Mouse (Mus musculus): ENCODE measurements around the gene Lrit2. TPM values are rescaled to one million over a fixed set of nuclear protein-coding genes. Genes with fewer than 3 reads are reported as not detected.

Lrit2 gene
- not detected in 2 replicates for polyA plus RNA-seq (2012; rRNA removed)
- polyA plus RNA-seq (2014; fragmentation: Nextera tagmentation; extraction: Ambion mirVana) = not detected in 2 replicates

- Histone ChIP-seq H3K4me2 (ENCODE audit: low read depth) (no peak within 1 kb of the TSS), H3K27me3 (ENCODE audit: control insufficient read depth, insufficient read depth, low read length) (no peaks in the 10 kb centered on the region), H3K4me1 (replicated peaks; ENCODE audit: control insufficient read depth in 2 of 2, insufficient read depth in 2 of 2, low read length in 1 of 2) (no peaks in the 10 kb centered on the region), H3K9ac (replicated peaks) (no peak within 1 kb of the TSS), H3K27ac (no peak within 1 kb of the TSS), H3K9me3 (ENCODE audit: control insufficient read depth, low read length) (no peaks in the 10 kb centered on the region), H3K36me3 (replicated peaks; ENCODE audit: control insufficient read depth, insufficient read depth, low read depth) (no peaks in the 10 kb centered on the region), H3K4me3 (ENCODE audit: insufficient read depth in 1 of 2, low read depth in 2 of 2, low read length in 2 of 2) (no peak within 1 kb of the TSS)
- TF ChIP-seq EP300 (IDR thresholded peaks at IDR 0.05; ENCODE audit: low read depth) (no peak), CTCF (IDR thresholded peaks at IDR 0.05; ENCODE audit: low read depth) (no peak)
- WGBS (ENCODE audit: insufficient replicate concordance) = 50% methylated on average over 5 of the region's 5 CpGs
- DNase-seq (ENCODE audit: low read depth in 3 of 3, low spot score in 3 of 3) = no peak
- ATAC-seq (ENCODE audit: insufficient read depth) = no peak
These were observed at the start of gene Lrit2 for GRCm38 (mm10) chr14:37067629-37068028. TSS of gene Lrit2 (plus strand) at chr14:37067929.

GRCm38 (mm10) chr14:37027248-37027933 is 40.3 kb upstream of the Lrit2 start:
- Histone ChIP-seq H3K9me3 (ENCODE audit: control insufficient read depth, low read length) (no peaks in the 10 kb centered on the region), H3K9ac (replicated peaks) (no peak overlapping the region), H3K4me1 (replicated peaks; ENCODE audit: control insufficient read depth in 2 of 2, insufficient read depth in 2 of 2, low read length in 1 of 2) (no peaks in the 10 kb centered on the region), H3K4me3 (ENCODE audit: insufficient read depth in 1 of 2, low read depth in 2 of 2, low read length in 2 of 2) (no peak overlapping the region), H3K4me2 (ENCODE audit: low read depth) (no peak overlapping the region), H3K27ac (no peak overlapping the region), H3K27me3 (ENCODE audit: control insufficient read depth, insufficient read depth, low read length) (no peaks in the 10 kb centered on the region), H3K36me3 (replicated peaks; ENCODE audit: control insufficient read depth, insufficient read depth, low read depth) (no peaks in the 10 kb centered on the region)
- ATAC-seq (ENCODE audit: insufficient read depth) = no peak
- TF ChIP-seq EP300 (IDR thresholded peaks at IDR 0.05; ENCODE audit: low read depth) (no peak), CTCF (IDR thresholded peaks at IDR 0.05; ENCODE audit: low read depth) (no peak)
- 52% methylated on average over 4 of the region's 4 CpGs for WGBS (ENCODE audit: insufficient replicate concordance)
- no peak for DNase-seq (ENCODE audit: low read depth in 3 of 3, low spot score in 3 of 3)

GRCm38 (mm10) chr14:37027951-37028350 is 39.8 kb upstream of the Lrit2 start:
- Histone ChIP-seq H3K4me1 (replicated peaks; ENCODE audit: control insufficient read depth in 2 of 2, insufficient read depth in 2 of 2, low read length in 1 of 2) (no peaks in the 10 kb centered on the region), H3K4me3 (ENCODE audit: insufficient read depth in 1 of 2, low read depth in 2 of 2, low read length in 2 of 2) (no peak overlapping the region), H3K4me2 (ENCODE audit: low read depth) (no peak overlapping the region), H3K9ac (replicated peaks) (no peak overlapping the region), H3K9me3 (ENCODE audit: control insufficient read depth, low read length) (no peaks in the 10 kb centered on the region), H3K27me3 (ENCODE audit: control insufficient read depth, insufficient read depth, low read length) (no peaks in the 10 kb centered on the region), H3K27ac (no peak overlapping the region), H3K36me3 (replicated peaks; ENCODE audit: control insufficient read depth, insufficient read depth, low read depth) (no peaks in the 10 kb centered on the region)
- TF ChIP-seq EP300 (IDR thresholded peaks at IDR 0.05; ENCODE audit: low read depth) (no peak), CTCF (IDR thresholded peaks at IDR 0.05; ENCODE audit: low read depth) (no peak)
- WGBS (ENCODE audit: insufficient replicate concordance) = 63% methylated on average over 3 of the region's 3 CpGs
- DNase-seq (ENCODE audit: low read depth in 3 of 3, low spot score in 3 of 3) = no peak
- ATAC-seq (ENCODE audit: insufficient read depth) = no peak

GRCm38 (mm10) chr14:37028555-37028954 is 39.2 kb upstream of the Lrit2 start:
- DNase-seq (ENCODE audit: low read depth in 3 of 3, low spot score in 3 of 3) = no peak
- H3K4me1 ChIP-seq (replicated peaks; ENCODE audit: control insufficient read depth in 2 of 2, insufficient read depth in 2 of 2, low read length in 1 of 2) = no peaks in the 10 kb centered on the region
- no peaks in the 10 kb centered on the region for H3K27me3 ChIP-seq (ENCODE audit: control insufficient read depth, insufficient read depth, low read length)
- no peak for ATAC-seq (ENCODE audit: insufficient read depth)
- WGBS (ENCODE audit: insufficient replicate concordance) = 63% methylated on average over 3 of the region's 3 CpGs
- no peak overlapping the region for H3K4me2 ChIP-seq (ENCODE audit: low read depth)
- H3K9ac ChIP-seq (replicated peaks) = no peak overlapping the region
- no peak overlapping the region for H3K27ac ChIP-seq
- no peaks in the 10 kb centered on the region for H3K9me3 ChIP-seq (ENCODE audit: control insufficient read depth, low read length)
- TF ChIP-seq CTCF (IDR thresholded peaks at IDR 0.05; ENCODE audit: low read depth) (no peak), EP300 (IDR thresholded peaks at IDR 0.05; ENCODE audit: low read depth) (no peak)
- H3K4me3 ChIP-seq (ENCODE audit: insufficient read depth in 1 of 2, low read depth in 2 of 2, low read length in 2 of 2) = no peak overlapping the region
- H3K36me3 ChIP-seq (replicated peaks; ENCODE audit: control insufficient read depth, insufficient read depth, low read depth) = no peaks in the 10 kb centered on the region

- TF ChIP-seq EP300 (IDR thresholded peaks at IDR 0.05; ENCODE audit: low read depth) = no peak
- TF ChIP-seq CTCF (IDR thresholded peaks at IDR 0.05; ENCODE audit: low read depth) = no peak
- Histone ChIP-seq H3K27me3 (ENCODE audit: control insufficient read depth, insufficient read depth, low read length) (no peaks in the 10 kb centered on the region), H3K9ac (replicated peaks) (no peak overlapping the region), H3K27ac (no peak overlapping the region), H3K4me2 (ENCODE audit: low read depth) (no peak overlapping the region), H3K4me3 (ENCODE audit: insufficient read depth in 1 of 2, low read depth in 2 of 2, low read length in 2 of 2) (no peak overlapping the region), H3K4me1 (replicated peaks; ENCODE audit: control insufficient read depth in 2 of 2, insufficient read depth in 2 of 2, low read length in 1 of 2) (no peaks in the 10 kb centered on the region), H3K36me3 (replicated peaks; ENCODE audit: control insufficient read depth, insufficient read depth, low read depth) (no peaks in the 10 kb centered on the region), H3K9me3 (ENCODE audit: control insufficient read depth, low read length) (no peaks in the 10 kb centered on the region)
- DNase-seq (ENCODE audit: low read depth in 3 of 3, low spot score in 3 of 3) = no peak
- ATAC-seq (ENCODE audit: insufficient read depth) = no peak
- WGBS (ENCODE audit: insufficient replicate concordance) = 67% methylated on average over 11 of the region's 11 CpGs
These were observed 35.1 kb upstream of the Lrit2 start for GRCm38 (mm10) chr14:37032481-37033104.
